Mouse (Mus musculus) left cerebral cortex, adult 2 months (tissue): ENCODE data around the gene Spdye4c. TPM values are rescaled to one million over a fixed set of nuclear protein-coding genes. Genes with fewer than 3 reads are reported as not detected.

ENCODE experiments used
- DNase-seq, 2 experiments: peaks; one replicate each; pipeline ENCODE4 v3.0.0; 2021 to 2022; ENCODE audit warnings: low spot score in 2 of 2, mixed read lengths in 1 of 2; ENCODE audit errors: extremely low spot score in 1 of 2
- H3K27ac ChIP-seq: fragments of 200-600 bp; 2 replicates; pipeline ENCODE4 v1.8.1; 2022
- H3K4me3 ChIP-seq: fragments of 200-600 bp; 2 replicates; pipeline ENCODE4 v1.8.1; 2022
- CTCF ChIP-seq: fragments of 200-600 bp; IDR thresholded peaks from 2 replicates; pipeline ENCODE4 v1.8.1; 2022; ENCODE audit warnings: antibody characterized with exemption, mild to moderate bottlenecking, moderate library complexity
- intact Hi-C: fragments of 180-260 bp; cut with DNase I; formaldehyde crosslinking; loops from one replicate; pipeline ENCODE4 v1.15.1; 2025
- total RNA-seq, 2 experiments: library from RNA; stranded (reverse); gene quantifications; 2 replicates each; pipeline ENCODE4 v1.2.3; 2021

Gene Spdye4c
- total RNA-seq, 2 experiments from 2014 or later = not detected

GRCm38 (mm10) chr2:128613365-128613764, 22.4 kb downstream of the Spdye4c start:
- H3K27ac ChIP-seq = no peak overlapping the region
- no peak for DNase-seq
- intact Hi-C loops = no loop called here
- no peak for TF ChIP-seq CTCF
- no peak overlapping the region for H3K4me3 ChIP-seq

- Histone ChIP-seq H3K4me3 (no peak overlapping the region), H3K27ac (no peak overlapping the region)
- TF ChIP-seq CTCF = no peak
- intact Hi-C loops = no loop called here
- no peak for DNase-seq
These were observed 24.4 kb downstream of the Spdye4c start for GRCm38 (mm10) chr2:128615366-128615765.

GRCm38 (mm10) chr2:128620578-128620977, 29.6 kb downstream of the Spdye4c start:
- intact Hi-C loops = loop anchor here (5.0 kb wide), 1 partner anchor 37 kb away; no protein-coding TSS in a partner anchor
- TF ChIP-seq CTCF = no peak
- H3K27ac ChIP-seq = no peak overlapping the region

More at GRCm38 (mm10) chr2:128620578-128620977, 29.6 kb downstream of the Spdye4c start:
- DNase-seq = no peak
- H3K4me3 ChIP-seq = no peak overlapping the region

Other genes starting within 250 kb of the Spdye4c start
- gene Anapc1, start 96.2 kb downstream of the Spdye4c start, total RNA-seq = 10 to 100 TPM; 60.5 to 65.4 TPM
- 10 to 100 TPM; 29.6 to 35.1 TPM for gene Mertk, start 107.7 kb downstream of the Spdye4c start, total RNA-seq
- 10 to 100 TPM; 31.6 to 36.5 TPM for gene Tmem87b, start 226.9 kb downstream of the Spdye4c start, total RNA-seq